Mouse (Mus musculus) small intestine, adult 2 months (tissue): ENCODE data around the gene Fbf1.

Source experiments
- CTCF ChIP-seq: fragments of 200-500 bp; IDR thresholded peaks from 2 replicates; pipeline ENCODE4 v1.5.1; 2012; ENCODE audit warnings: low read depth, mild to moderate bottlenecking, control low read depth, inconsistent platforms, low read length, moderate library complexity, mixed read lengths; ENCODE audit not compliant: insufficient replicate concordance, insufficient read length; ENCODE audit errors: extremely low read depth
- POLR2A ChIP-seq: fragments of 200-500 bp; IDR thresholded peaks from 2 replicates; pipeline ENCODE4 v1.6.1; 2012; ENCODE audit warnings: low read depth, mild to moderate bottlenecking, control low read depth, inconsistent platforms, low read length, moderate library complexity

- TF ChIP-seq CTCF = no peak
- TF ChIP-seq POLR2A = no peak
Measured at GRCm38 (mm10) chr11:116093771-116094565, 74.0 kb downstream of the Fbf1 start.
